13 mouse cellular contexts compared by ENCODE assay signal in the genomic region with DNA sequence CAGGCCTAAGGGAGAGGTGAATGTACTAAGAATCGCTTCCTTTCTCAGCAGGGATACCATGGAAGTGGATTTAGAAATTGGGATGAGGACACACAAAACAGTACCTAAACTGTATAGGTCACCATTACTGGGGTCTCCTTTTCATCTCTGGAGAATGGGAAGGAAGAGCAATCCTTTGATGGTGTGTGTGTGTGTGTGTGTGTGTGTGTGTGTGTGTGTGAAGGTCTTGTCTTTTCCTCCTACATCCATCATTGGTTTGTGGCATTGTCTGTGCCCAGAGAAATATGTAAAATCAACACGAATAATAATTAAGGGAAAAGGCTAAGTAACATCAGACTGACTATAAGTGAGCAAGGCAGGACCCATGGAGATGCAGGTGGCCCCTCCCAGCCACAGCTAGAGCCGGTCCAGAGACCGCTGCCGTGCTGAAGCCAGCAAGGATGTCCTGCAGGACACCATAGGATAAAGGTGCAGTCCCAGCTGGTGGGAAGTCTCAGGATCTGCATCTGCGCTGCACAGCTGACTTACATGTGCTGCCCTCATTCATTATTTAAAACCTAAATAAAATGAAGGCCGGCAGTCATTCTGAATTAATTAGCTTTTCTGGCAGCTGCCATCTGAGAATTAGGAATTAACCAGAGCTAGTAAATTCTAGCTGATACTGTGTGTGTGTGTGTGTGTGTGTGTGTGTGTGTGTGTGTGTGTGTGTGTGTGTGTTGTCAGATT.
DNase-seq lines count a peak whose midpoint lies in the region; ATAC-seq lines count a peak whose summit lies in the region.
"Had no signal": no experiment of that assay in that cellular context is flagged by ENCODE, and none has a peak within 500 bp of the region (broad histone marks: within the 10 kb centered on the region; RNA-seq: fewer than 3 reads in every experiment).

No protein-coding gene starts in this region.

- peak; percentile 63; the same call in 1 of the 2 replicates for ATAC-seq in limb, embryonic 12.5 days (ENCODE audit: insufficient number of reproducible peaks, insufficient read depth, low FRiP score, low TSS enrichment, low read depth)
- peak; percentile 96 for ATAC-seq in midbrain, embryonic 13.5 days
- ATAC-seq in activated CD4-positive, CD25-positive, alpha-beta regulatory T cell, adult 4 months: no peak

- no peak for DNase-seq in limb, embryonic 10.5 days (ENCODE audit: low spot score)
- peak; percentile 4 for DNase-seq in forelimb bud, embryonic 11.5 days (ENCODE audit: low read depth, low spot score)
- peak; percentile 13 for DNase-seq in retina, postnatal 7 days (ENCODE audit: low read depth, low spot score)
- no peak for DNase-seq in thymus, postnatal 4 days
- DNase-seq: cerebellum, adult 18-20 months; heart, adult 2 months; heart, postnatal 10 days; kidney, adult 18-20 months had no signal

- WGBS in limb, embryonic 12.5 days: 73% methylated on average over 7 of the region's 7 CpGs
- 86% methylated on average over 7 of the region's 7 CpGs for WGBS in limb, embryonic 10.5 days
- WGBS in midbrain, embryonic 13.5 days: 42% methylated on average over 7 of the region's 7 CpGs

- no peaks in the 10 kb centered on the region for H3K27me3 ChIP-seq in limb, embryonic 12.5 days
- H3K27me3 ChIP-seq in limb, embryonic 10.5 days (ENCODE audit: low read depth, poor library complexity, severe bottlenecking): no peaks in the 10 kb centered on the region
- H3K27me3 ChIP-seq in midbrain, embryonic 13.5 days: no peaks in the 10 kb centered on the region
- H3K27me3 ChIP-seq: embryonic facial prominence, embryonic 13.5 days had no signal

- H3K4me3 ChIP-seq in limb, embryonic 12.5 days (replicated peaks): no peak overlapping the region
- H3K4me3 ChIP-seq in limb, embryonic 10.5 days: no peak overlapping the region
- H3K4me3 ChIP-seq in midbrain, embryonic 13.5 days (replicated peaks): no peak overlapping the region
- H3K4me3 ChIP-seq: embryonic facial prominence, embryonic 13.5 days; heart, adult 2 months had no signal

- H3K9ac ChIP-seq in limb, embryonic 12.5 days (replicated peaks): no peak overlapping the region
- H3K9ac ChIP-seq in midbrain, embryonic 13.5 days (replicated peaks): no peak overlapping the region
- H3K9ac ChIP-seq: embryonic facial prominence, embryonic 13.5 days had no signal

- H3K4me2 ChIP-seq in limb, embryonic 12.5 days: no peak overlapping the region
- H3K4me2 ChIP-seq in midbrain, embryonic 13.5 days (replicated peaks): no peak overlapping the region
- H3K4me2 ChIP-seq: embryonic facial prominence, embryonic 13.5 days had no signal

- peaks cover 17% of the 10 kb centered on the region; the same call in 1 of the 2 replicates for H3K9me3 ChIP-seq in limb, embryonic 12.5 days
- H3K9me3 ChIP-seq in limb, embryonic 10.5 days (replicated peaks): no peaks in the 10 kb centered on the region
- peaks cover 5% of the 10 kb centered on the region; the same call in 1 of the 2 replicates for H3K9me3 ChIP-seq in midbrain, embryonic 13.5 days
- H3K9me3 ChIP-seq: embryonic facial prominence, embryonic 13.5 days had no signal

- H3K4me1 ChIP-seq in limb, embryonic 12.5 days (replicated peaks): no peaks in the 10 kb centered on the region; the same call in 1 of the 2 replicates
- H3K4me1 ChIP-seq in limb, embryonic 10.5 days: no peaks in the 10 kb centered on the region
- peaks cover 10% of the 10 kb centered on the region for H3K4me1 ChIP-seq in midbrain, embryonic 13.5 days (replicated peaks)
- H3K4me1 ChIP-seq: embryonic facial prominence, embryonic 13.5 days had no signal

- H3K36me3 ChIP-seq in limb, embryonic 12.5 days: no peaks in the 10 kb centered on the region
- H3K36me3 ChIP-seq in limb, embryonic 10.5 days: no peaks in the 10 kb centered on the region
- no peaks in the 10 kb centered on the region for H3K36me3 ChIP-seq in midbrain, embryonic 13.5 days
- H3K36me3 ChIP-seq: embryonic facial prominence, embryonic 13.5 days; G1E had no signal

- H3K27ac ChIP-seq in limb, embryonic 12.5 days: no peak overlapping the region
- no peak overlapping the region for H3K27ac ChIP-seq in limb, embryonic 10.5 days
- 0 out of 2 replicates have a peak overlapping the region, but pooled peaks have one; percentile 36 for H3K27ac ChIP-seq in midbrain, embryonic 13.5 days
- H3K27ac ChIP-seq: embryonic facial prominence, embryonic 13.5 days; heart, adult 2 months had no signal

Comparison
In these comparisons a context has a peak if more than half of its experiments do, and no peak if none do; other contexts are left out.
1. DNase-seq: peak in forelimb bud, embryonic 11.5 days (single experiment) and retina, postnatal 7 days (single experiment); none in limb, embryonic 10.5 days (single experiment) and thymus, postnatal 4 days (single experiment).